Mouse (Mus musculus): ENCODE results near the gene Cog3.

The Cog3 gene

DNA sequence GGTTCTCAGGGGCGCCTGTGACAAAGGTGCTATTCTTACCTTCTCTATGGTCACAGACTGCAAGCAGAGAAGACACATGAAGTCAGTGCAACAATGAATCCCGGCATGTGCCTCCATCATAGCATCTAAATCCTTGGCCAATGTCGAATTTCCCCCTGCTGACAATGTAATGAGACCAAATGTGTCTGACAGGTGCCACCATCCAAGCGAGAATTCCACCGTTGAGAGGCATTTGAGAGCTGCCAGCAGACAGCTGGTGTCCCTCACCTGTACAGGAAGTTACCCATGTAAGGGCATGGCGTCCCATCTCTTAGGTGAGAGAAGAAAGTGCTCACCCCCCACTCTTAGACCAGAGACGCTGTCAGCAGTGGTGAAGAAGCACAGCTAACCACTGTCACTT, 4.1 kb upstream of the Cog3 start:
- no peak for DNase-seq (ENCODE audit: low spot score)

DNA sequence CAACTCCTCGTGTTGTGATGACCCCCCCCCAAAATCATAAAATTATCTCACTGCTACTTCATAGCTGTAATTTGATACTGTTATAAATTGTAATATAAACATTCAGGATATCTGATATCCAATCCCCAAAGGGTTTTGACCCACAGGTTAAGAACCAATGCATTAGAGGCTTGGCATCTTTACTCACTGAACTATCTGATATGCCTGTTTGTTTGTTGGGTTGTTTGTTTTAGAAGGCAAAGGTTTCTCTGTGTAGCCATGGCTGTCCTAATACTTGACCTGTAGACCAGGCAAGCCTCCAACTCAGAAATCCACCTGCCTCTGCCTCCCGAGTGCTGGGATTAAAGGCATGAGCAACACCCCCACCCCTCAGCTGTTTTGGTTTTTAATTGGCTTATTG, 3.5 kb upstream of the Cog3 start:
- no peak for DNase-seq (ENCODE audit: low spot score)

DNA sequence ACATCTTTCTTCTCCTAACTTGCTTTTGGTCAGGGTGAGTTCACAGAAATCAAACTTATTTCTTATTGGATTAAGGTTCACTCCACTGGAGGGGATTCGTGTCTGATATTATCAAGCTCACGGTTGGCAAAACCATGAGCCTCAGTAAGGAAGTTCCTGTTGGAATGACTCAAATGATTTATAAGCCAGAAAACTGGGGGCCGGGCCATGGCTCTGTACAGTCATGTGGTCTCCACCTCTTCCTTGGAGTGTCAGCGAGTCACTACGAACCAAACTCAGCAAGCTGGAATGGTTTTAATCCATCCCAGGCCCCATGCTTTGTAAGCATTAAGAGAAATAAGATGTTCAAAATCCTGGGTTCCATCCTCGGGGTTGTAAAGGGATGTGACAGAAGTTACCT, 2.7 kb upstream of the Cog3 start:
- DNase-seq (ENCODE audit: low spot score): no peak

- DNase-seq (ENCODE audit: low spot score): no peak
These were observed 1.1 kb downstream of the Cog3 start for GRCm38 (mm10) chr14:75753206-75753605.

GRCm38 (mm10) chr14:75751040-75751439, 3.3 kb downstream of the Cog3 start:
- DNase-seq (ENCODE audit: low spot score): no peak

GRCm38 (mm10) chr14:75749123-75749522, 5.2 kb downstream of the Cog3 start:
- no peak for DNase-seq (ENCODE audit: low spot score)

GRCm38 (mm10) chr14:75747960-75748359, 6.4 kb downstream of the Cog3 start:
- no peak for DNase-seq (ENCODE audit: low spot score)

- DNase-seq (ENCODE audit: low spot score): no peak
These were observed 12.4 kb downstream of the Cog3 start for GRCm38 (mm10) chr14:75741904-75742303.

- DNase-seq (ENCODE audit: low spot score): no peak
These were observed 18.7 kb downstream of the Cog3 start for GRCm38 (mm10) chr14:75735597-75735996.

- DNase-seq (ENCODE audit: low spot score): no peak
These were observed 21.7 kb downstream of the Cog3 start for GRCm38 (mm10) chr14:75732631-75733030.

DNA sequence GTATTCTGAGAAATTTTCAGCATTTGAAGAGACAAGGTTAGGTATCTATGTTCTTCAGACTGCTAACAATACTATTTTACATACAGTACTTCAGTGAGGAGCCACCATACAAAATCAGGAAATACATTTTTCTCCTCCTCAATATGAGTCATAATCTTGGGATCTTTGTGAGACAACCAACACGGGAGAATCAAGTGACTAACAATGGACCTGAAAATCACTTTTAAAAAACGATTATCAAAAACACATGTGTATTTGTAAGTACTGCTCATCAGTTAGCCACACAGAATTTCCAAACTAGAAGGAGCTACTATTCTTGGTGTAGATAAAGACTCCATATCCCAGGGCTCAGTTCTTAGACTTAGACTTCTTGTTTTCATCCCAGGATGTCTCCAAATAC, 23.0 kb downstream of the Cog3 start:
- no peak for DNase-seq (ENCODE audit: low spot score)

DNA sequence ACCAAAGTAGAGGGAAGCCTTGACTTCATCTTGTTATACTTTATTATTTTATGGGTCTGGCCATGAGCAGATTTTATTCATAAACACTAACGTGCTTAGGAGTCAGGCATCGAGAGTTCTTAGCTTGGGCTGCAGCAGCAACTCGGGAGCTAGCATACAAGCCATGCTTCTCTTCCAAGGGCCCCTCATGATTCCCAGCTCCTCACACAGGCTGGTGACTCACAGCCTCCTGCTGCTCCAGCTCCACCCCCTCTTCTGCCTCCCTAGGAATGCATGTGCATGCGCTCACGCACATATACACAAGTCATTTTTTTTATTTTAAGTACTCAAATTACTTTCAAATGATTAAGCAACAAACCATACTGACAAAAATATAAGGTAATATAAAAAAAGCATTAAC, 26.2 kb downstream of the Cog3 start:
- DNase-seq (ENCODE audit: low spot score): no peak

- DNase-seq (ENCODE audit: low spot score): no peak
These were observed 27.3 kb downstream of the Cog3 start for GRCm38 (mm10) chr14:75727046-75727445.

DNA sequence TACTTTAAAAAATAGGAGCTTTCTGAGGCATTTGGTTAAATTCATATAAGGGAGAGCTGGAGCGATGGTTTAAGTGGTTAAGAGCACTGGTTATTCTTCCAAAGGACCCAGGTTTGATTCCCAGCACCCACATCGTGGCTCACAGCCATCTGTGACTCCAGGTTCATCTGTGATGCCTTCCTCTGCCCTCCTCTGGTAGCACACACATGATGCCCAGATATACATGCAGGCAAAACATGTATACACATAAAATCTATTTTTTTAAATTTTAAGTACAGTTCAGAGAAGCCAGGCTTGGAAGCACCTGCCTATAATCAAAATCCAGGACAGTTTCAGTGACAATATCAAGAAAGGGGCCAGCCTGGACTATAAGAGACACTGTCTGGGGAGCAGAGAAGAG, 31.5 kb downstream of the Cog3 start:
- DNase-seq (ENCODE audit: low spot score): no peak

GRCm38 (mm10) chr14:75721977-75722563, 32.2 kb downstream of the Cog3 start:
- no peak for DNase-seq (ENCODE audit: low spot score)

- DNase-seq (ENCODE audit: low spot score): no peak
These were observed 34.2 kb downstream of the Cog3 start for GRCm38 (mm10) chr14:75720121-75720520.

GRCm38 (mm10) chr14:75716410-75716809, 37.9 kb downstream of the Cog3 start:
- DNase-seq (ENCODE audit: low spot score): no peak

DNA sequence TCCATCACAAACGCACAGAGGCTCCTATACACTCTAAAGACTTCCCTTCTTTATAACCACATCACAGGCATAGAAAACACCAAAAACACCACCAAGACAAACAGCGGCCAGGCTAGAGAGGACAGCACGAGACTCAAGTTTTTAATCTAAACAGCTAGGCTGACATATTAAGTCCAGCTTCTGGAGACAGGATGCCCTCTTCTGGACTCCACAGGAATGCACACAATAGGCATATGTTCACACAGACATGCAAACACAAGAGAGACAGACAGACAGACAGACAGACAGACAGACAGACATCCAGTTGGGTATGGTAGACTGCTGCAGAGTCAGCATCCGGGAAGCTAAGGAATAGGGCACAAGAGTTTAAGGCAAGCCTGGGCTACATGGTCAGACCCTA, 40.7 kb downstream of the Cog3 start:
- no peak for DNase-seq (ENCODE audit: low spot score)

GRCm38 (mm10) chr14:75712687-75713086, 41.6 kb downstream of the Cog3 start:
- DNase-seq (ENCODE audit: low spot score): no peak

- DNase-seq (ENCODE audit: low spot score): no peak
These were observed 42.6 kb downstream of the Cog3 start for GRCm38 (mm10) chr14:75711731-75712130.

DNA sequence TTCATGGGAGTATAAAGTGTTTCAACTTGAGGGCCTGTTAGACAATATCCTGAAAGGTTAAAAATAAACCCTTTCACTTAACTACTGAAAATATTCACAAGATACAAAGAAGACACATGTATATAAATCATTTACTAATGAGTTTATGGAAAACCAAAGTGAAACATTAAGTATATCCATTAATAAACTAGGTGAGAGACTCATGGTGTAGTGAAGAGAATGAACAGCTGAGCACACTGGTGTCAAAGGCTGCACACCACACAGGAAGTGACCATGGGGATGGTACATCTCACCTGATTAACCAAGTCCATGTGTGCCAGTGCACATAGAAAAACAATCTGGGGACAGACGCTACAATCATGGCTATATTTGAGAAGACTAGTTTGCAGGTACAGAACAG, 45.3 kb downstream of the Cog3 start:
- no peak for DNase-seq (ENCODE audit: low spot score)

- no peak for DNase-seq (ENCODE audit: low spot score)
These were observed 46.5 kb downstream of the Cog3 start for GRCm38 (mm10) chr14:75707771-75708170.

- no peak for DNase-seq (ENCODE audit: low spot score)
These were observed 47.7 kb downstream of the Cog3 start for GRCm38 (mm10) chr14:75706647-75707046.

GRCm38 (mm10) chr14:75697928-75698327, 56.4 kb downstream of the Cog3 start:
- no peak for DNase-seq (ENCODE audit: low spot score)

GRCm38 (mm10) chr14:75696096-75696495, 58.2 kb downstream of the Cog3 start:
- DNase-seq (ENCODE audit: low spot score): peak; percentile 4
